Mouse (Mus musculus): ENCODE data around the gene Nedd9.

The Nedd9 gene

DNA sequence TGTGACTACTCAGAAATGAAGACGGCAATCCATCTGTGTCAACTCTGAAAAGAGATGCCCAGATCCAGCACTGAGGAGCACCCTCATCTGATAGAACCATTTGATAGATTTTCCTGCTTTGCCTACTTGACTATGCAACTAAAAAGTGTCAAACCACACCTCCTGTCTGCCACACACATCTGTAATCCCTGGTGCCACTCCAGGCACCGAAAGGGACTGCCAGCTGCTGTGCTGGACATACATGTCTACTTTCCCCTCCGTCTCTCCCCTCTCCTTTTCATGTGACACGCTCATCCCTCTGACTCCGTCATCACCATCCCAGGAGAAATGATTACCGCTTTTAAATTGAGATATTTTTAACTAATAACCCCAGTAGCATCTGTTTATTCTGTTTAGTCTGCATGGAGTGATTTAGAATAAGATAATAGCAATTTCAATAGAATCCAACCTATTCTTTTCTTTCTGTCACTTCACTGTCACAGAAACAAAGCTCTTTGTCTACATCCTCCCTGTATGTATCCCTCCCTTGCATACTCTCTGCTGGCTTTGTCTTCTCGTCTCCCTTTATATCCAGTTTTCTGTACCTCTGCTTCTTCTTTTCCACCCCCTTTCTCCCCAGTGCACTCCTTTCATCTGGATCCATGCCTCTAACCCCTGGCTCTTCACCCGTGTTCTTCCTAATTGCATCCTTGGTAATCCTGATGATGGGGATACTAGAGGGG lies 5.0 kb upstream of the Nedd9 start:
- in situ Hi-C loops (cut with MboI, MseI) = no loop called here

DNA sequence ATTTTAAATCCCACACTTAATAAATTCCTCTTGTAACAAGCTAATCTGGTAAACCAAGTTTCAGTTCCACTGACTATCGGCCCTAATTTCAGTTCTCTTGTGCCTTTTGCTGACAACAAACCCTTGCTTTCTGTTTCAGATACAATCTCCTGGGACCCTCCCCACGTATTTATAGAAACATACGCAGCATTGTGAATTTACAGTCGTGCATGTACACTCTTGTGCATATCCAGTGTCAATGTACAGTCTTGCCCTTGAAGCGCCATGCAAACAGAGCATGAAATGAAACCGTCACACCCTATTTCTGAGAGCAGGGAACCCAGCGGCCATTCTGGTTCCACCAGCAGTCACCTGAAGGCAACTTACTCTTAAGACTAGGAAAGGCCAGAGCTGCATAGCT lies 4.4 kb upstream of the Nedd9 start:
- in situ Hi-C loops (cut with MboI, MseI) = no loop called here

DNA sequence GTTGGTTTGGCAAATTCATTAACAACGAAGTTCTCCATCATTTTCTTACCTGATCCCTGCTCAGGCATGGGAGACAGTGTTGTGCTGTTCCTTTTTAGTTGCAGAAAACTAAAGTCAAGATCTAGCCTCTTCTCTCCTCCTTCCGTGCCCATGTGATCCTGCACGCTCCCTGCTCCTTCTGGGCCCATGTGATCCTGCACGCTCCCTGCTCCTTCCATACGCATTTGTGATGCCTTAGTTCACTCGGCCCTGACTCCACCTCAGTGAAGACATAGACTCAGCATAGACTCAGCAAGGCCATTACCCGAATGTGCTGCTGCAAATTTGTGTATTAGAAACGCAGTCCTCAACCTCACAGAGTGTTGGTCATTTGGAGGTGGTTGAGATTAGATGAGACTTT lies 3.1 kb upstream of the Nedd9 start:
- in situ Hi-C loops (cut with MboI, MseI) = no loop called here

DNA sequence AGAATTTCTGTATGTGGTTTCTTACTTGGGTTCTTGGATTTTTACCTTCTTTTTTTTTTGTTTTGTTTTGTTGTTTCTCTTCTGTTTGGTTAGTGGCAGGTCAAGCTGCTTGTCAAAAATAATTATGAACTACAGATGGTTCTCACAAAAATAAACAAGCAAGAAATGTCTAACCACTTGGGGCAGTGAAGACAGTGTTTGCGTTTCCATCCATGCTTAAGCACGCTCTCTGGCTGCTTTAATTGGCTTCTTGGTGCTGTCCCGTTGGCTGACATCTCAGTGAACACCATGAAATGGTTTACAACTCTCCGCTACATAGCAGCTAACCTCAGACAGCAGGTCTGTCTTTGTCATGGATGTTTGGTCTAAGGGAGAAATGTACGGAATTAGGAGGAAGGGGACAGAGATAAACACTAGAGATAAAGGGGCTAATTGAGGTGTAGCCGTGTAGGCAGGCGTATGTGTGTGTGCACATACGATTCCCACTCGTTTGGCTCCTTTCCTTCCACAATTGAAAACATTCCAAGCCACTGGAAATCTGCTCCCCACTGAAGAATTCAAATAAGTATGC lies 2.6 kb upstream of the Nedd9 start:
- in situ Hi-C loops (cut with MboI, MseI) = no loop called here

DNA sequence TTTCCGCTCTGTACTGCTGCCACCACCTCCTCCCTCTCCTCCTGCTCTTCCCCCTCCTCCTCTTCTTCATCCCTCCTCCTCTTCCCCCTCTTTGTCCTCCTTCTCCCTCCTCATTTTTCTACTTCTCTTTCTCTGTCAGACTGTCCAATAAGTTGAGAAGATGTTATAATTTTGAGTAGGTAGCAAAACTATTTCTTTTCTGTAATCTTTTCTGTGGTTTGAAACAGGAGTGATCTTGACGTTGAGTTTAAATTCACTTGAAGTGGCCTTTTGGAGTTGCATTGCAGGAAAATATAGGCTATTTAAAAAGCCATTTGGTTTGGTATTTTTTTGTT lies 214 bp upstream of the Nedd9 start:
- in situ Hi-C loops (cut with MboI, MseI) = no loop called here

DNA sequence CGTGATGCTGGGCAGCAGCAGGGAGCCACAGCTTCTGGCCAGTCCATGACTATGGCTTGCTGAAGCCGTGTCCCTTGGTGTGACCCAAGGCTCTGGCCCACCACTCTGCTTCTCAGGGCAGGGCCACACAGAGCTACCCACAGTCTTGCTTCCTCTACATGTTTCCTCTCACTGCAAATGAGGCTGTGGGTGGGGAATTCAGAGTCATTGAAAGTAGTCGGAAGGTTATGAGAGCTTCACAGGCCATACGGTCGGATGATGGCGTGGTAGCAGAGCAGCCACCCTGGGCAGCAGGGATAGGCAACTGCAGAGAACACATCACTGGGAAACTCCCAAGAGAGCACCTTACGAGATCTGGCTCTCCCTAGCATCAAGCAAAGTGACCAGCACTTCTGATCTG lies 3.2 kb downstream of the Nedd9 start:
- in situ Hi-C loops (cut with MboI, MseI) = no loop called here

DNA sequence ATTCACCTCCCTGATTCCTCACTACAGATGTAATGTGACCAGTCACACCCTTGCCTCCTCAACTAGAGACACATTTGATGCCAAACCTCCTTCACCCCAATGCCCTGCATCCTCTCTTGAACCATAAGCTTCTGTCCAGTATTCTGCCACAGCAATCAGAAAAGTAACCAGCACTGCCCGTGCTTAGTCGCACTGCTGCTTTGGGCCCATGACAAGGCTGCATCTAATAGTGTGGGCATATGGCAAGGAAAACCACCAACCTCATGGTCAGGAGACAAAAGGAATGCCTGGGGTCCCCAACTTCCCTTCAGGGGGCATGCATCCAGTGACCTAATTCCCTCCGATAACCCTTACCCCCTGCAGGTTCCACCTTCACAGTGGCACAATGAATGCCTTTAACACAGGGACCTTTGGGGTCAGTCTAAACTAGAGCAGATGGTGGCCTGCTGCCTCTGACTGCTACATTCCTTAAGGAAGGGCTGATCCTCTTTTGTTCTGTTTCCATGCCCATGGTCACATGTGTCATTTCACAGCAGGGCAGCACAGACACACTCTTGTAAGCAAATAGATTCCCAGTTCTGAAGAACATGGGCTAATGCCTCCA lies 4.7 kb downstream of the Nedd9 start:
- in situ Hi-C loops (cut with MboI, MseI) = no loop called here

DNA sequence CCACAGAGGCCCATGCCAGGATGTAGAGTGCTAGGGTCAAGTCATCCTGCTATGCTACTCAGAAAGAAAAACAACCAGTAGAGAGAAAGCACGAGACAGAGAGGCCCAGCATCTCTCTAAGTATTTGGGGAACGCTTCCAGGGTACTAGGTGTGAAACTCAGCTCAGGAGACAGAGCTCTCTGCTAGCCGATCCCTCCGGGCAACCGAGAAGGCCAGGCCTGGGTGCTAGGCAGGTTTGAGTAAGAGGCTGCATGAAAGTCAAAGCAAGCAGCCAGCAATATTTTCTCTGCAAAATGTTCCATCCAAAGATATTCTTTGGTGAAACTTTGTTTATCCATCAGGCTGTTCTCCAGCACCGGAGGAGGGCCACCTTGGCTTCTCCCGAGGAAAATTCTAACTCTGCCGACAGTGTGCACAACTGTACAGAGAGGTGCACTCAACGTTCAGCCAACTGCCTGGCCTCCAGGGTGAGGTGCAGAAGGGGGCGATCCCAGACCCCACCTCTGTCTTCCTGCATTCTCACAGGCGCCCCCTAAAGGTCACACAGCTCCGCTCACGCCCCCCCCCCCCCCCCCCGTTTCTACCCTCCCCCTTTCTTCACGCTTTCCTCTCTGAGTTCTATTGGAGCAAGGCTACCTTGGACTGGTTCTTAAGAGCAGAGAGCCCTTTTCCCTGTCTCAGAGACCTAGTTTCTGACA lies 7.3 kb downstream of the Nedd9 start:
- in situ Hi-C loops (cut with MboI, MseI) = loop anchor here (5.0 kb wide), 1 partner anchor 108 kb away; no protein-coding TSS in a partner anchor

DNA sequence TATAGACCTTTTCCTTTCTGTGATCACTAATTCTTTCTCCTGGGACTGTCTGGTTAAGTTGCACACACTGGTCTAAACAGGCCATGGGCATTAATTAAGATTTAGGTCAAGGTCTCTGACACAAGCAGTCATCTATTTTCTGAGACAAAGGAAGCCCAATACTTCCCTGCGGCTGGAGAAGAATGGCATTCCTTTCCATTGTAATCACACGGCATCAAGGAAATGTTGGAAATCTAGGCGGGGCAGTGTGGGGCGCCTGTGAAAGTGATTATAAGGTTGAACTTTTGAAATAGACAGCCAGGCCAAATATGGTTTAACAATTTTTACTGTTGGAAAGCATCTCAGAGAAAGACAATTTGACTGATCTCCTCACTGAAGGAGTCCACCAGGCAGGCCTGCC lies 10.9 kb downstream of the Nedd9 start:
- in situ Hi-C loops (cut with MboI, MseI) = loop anchor here (5.0 kb wide), 1 partner anchor 104 kb away; no protein-coding TSS in a partner anchor

DNA sequence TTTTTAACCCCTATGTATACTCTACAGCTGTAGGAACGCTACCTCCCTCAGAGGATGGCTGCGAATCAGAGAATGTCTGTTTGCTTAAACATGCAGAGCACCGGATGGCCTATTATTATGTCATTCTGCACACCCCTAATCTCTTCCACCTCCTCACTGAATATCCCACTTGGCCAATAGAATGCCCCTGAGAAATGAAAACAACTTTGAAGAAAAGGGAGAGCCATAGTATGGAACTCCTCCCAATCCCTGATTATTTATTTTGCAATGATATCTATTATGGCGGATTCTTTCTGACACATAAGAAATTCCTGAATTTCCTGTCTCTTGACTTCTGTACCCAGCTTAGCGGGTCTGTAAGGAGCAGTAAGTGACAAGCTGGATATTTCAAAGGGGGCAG lies 12.8 kb downstream of the Nedd9 start:
- in situ Hi-C loops (cut with MboI, MseI) = no loop called here

DNA sequence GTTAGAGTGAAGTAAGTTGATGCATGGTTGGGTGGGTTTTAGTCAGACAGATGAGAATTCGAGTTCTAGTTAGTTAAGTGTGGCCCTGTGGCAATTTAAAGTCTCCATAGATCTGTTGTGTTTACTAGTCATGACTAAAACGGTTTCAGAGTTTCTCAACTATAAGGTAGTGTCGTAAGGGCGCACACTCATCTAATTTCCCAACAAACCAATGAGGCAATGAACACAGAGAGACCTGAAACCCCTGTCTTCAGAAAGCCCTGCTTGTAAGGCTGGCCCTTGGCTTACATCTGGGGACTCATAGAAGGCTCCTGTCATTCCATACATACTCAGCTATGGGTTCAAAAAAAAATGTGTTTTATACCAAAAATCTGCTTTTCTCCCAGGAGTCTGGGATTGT lies 13.7 kb downstream of the Nedd9 start:
- in situ Hi-C loops (cut with MboI, MseI) = no loop called here

DNA sequence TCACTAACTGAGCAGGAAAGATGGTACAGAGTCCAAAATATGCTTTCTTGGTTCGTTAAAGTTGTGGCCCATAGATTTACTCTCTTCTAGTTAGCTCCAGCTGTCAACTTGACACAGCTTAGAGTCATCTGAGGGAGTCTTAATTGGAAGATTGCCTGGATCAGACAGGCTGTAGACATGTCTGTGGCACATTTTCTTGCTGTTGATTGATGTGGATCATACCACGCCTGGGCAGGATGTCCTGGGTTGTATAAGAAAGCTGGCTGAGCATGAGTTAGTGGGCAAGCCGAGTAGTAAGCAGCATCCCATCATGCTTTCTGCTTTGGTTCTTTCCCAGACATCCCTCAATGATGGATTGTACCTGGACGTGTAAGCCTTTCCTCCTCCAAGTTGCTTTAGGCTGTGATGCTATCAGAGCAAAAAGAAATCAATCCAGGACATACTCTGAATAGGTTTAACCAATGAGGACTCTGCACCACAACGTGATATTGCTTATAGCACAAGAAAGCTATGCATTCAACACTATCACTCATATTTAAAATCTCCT lies 14.2 kb downstream of the Nedd9 start:
- in situ Hi-C loops (cut with MboI, MseI) = no loop called here

DNA sequence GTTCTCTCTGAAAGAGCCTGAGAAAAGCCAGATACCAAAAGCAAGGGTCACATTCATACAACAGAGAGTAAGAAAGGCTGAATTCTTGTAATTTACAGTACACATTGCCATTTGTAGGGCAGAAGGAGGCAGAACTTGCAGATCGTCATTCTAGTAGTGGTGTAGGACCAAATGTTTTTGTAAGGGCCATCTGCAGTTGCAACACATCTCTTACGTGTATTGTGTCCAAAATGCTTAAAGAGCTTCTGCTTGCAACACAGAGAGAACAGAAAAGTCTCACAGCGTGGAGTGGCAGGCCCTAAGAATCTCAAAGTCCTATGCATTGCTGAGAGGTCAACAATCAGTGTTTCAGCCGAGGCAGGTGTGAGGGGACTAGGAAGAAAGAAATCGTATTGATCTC lies 18.9 kb downstream of the Nedd9 start:
- in situ Hi-C loops (cut with MboI, MseI) = no loop called here

DNA sequence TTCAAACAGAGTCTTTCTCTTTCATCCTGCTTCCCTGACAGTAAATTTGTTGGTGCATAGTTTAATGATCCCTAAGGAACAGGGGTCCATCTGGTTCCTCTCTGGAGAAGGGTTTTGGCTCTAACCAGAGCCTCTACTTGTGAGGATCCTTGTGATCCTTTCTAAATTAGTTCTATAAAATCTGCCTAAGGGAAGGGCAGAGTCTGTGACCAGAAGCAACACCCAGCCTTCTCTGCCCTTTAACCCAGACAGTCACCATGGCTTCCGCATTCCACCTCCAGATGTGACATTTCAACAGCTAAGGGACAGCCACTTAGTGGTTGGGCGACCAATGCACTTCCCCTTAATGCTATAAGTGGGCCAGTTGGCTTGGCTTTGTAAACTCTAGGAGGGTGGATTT lies 20.1 kb downstream of the Nedd9 start:
- in situ Hi-C loops (cut with MboI, MseI) = no loop called here

DNA sequence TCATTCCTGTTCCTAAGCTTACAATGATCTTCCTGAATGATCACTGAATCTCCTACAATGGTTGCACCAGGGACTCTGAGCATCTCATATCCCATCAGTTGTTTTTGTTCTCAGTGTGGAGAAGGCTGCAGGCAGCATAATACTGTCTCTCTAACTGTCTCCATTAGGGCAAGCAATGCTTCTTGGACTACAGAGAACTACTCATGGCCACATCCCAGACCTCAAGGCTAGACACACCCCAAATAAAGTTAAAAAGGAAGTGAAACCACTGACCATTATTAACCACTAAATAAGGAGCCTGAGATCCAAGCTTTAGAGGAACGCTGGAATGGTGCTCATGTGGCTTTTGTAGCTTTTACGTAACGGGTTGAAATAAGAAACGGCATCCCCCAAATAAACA lies 20.5 kb downstream of the Nedd9 start:
- in situ Hi-C loops (cut with MboI, MseI) = no loop called here

DNA sequence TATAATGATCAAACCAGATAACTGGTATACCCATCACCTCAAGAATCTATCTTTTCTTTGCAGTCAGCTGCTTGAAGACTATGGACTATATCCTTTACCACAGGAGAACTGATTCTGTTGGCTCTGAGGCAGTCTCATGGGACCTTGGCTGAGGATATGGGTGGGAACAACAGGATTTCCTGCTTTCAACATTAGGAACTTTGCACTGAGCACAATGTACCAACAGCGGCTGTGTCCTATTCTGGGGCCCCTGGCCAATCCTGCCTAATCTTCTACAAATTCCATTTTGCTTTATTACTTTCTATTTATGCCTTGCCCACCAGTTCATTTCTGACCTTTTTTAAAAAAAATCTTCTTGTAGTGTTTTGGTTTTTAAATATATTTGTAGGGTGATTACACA lies 21.0 kb downstream of the Nedd9 start:
- in situ Hi-C loops (cut with MboI, MseI) = no loop called here

DNA sequence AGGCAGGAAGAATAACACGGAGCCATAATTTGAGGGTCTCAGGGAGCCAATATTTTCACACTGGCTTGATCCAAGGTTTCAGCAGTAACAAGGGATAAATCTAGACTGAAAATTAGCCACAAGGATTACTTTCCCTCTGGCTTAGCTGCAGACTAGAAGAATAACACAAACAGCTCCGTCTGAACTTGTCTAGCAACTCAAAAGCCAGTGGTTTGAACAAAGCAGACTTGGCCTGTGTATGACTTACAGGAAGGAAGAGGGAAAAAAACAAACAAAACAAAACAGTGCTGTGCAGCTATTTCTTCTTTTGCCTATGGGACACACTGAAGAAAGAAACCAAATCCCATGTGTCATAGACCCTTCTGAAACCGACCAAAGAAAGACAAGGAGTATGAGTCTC lies 25.7 kb downstream of the Nedd9 start:
- in situ Hi-C loops (cut with MboI, MseI) = no loop called here

DNA sequence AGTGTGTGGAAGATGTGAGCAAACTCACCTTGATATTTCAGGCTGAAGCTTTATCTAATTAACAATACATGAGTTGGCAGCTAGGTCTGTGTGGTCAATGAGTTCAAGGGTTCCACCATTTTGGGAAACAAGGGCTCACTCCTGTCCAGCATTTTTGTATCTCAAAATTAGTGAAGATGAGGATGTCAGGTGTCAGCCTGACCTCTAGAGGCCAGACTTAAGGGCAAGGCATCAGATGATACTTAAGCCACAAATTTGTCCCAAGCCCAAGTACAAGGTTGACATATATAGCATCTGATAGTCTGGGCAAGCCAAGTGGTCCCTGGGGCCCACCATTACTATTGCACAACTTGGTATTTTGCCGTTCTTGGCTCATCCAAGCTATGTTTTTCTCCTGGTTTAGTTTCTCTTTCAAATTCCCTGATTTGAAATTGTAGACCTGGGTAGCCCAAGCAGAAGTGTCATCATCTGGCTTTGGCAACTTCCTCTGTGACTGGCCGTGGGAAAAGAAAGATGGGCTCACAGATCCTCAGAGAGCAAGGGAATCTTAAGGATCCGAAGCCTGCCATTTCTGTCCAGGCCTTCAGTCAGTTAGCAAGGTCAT lies 27.4 kb downstream of the Nedd9 start:
- in situ Hi-C loops (cut with MboI, MseI) = no loop called here

DNA sequence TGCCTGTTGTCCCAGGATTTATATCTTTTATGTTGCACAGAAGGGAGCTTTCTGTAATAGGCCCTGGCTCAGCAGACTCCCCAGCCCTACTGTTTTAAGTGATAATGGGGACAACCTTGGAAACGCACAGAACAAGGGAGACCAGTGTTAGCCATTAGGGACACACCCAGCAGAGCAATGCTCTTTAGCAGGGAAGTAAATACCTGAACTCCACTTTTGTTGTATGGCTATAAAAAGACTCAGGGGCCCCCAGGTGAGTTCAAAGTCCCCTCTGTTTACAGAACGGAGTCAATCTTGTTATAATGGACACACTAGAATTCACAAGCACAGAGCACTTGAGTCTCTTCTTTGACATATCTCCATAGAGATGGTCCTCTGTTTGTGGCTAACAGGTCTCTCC lies 28.5 kb downstream of the Nedd9 start:
- in situ Hi-C loops (cut with MboI, MseI) = no loop called here

DNA sequence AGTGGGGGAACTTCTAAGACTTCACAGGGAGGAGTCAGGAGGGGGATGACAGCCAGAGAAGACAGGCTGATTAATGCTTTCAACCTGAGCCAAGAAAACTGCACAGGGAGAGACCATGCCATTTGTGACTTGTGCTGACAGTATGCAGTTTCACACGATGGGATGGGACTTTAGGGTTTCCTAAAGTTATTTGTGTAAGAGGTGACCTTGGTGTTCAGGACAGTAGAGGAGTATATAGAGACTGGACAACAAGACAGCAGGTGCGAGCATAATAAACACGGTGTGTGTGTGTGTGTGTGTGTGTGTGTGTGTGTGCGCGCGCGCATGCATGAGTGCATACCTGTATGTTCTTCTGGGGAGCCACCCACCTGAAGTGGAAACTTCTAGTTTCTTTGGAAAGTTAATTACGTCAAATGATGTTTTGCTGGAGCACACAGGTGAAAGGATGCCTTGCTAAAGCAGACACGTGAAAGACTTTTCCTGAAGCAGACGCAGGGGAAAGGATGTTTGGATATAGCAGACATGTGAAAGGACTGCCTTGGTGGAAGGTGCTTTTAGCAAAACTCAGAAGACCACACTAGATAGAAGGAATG lies 29.3 kb downstream of the Nedd9 start:
- in situ Hi-C loops (cut with MboI, MseI) = no loop called here

DNA sequence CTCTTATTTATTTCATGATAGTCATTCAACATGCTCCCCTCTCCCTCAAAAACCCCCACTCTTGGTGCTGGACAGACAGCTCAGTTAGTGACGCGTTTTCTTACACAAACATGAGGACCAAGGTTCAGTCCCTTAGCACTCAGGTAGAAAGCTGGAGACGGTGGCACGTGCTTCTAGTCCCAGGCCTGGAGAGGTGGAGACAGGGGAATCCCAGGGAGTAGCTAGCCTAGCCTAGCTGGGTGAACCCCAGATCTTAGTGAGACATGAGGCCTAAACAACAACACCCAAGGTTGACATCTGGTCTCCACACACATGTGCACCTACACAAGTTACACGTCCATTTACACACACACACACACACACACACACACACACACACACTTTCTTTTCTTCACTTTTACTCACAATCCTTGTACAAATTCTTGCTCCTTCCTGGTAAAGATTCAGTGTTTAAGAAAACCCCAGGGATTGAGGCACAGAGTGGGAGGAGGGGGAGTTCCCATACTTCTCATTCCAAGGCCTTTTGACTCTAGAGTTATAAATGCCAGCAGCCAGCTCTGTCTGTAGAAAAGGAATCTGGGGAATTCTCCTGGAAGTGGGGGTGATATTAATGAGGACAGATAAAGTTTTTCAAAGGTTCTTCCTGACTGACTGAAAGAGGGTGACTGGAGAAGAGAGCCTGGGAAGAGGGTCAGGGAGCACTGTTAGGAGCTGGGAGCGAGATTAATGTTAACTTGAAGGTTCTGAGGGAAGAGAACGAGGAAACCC lies 29.9 kb downstream of the Nedd9 start:
- in situ Hi-C loops (cut with MboI, MseI) = no loop called here
